Mouse (Mus musculus) adrenal gland, postnatal 4 days (tissue): ENCODE results near the gene Disc1. TPM values are rescaled to one million over a fixed set of nuclear protein-coding genes. Genes with fewer than 3 reads are reported as not detected.

Experiments
- DNase-seq, 2 experiments: peaks; one replicate each; pipeline ENCODE4 v3.0.0; 2021 to 2022; ENCODE audit warnings: low spot score in 2 of 2, mixed read lengths in 2 of 2
- total RNA-seq, 2 experiments: library from RNA; stranded (reverse); gene quantifications; 2 replicates each; pipeline ENCODE4 v1.2.3; 2021

Gene Disc1
- total RNA-seq, 2 experiments from 2014 or later = 4.1 to 4.8 TPM

GRCm38 (mm10) chr8:125217902-125218581 lies 164.0 kb downstream of the Disc1 start:
- DNase-seq = no peak

DNA sequence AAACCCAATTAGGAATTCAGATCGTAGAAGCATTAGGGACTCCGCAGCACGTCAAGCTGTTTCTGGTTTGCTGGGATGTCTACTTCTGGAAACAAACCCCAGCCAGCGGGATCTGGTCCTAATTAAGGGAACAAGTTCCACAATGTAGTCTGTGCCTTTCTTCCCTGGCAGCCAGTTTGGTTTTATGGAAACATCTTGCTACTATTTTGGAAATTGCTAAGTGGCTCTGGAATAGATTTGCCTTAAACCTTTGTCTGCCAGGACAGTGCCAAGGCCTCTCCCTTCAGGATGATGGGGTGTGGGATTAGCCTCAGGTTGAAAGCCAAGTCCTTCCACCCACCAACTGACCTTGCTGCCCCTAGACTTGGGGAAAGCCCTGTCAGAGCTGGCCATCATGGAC lies 164.7 kb downstream of the Disc1 start:
- DNase-seq = no peak

GRCm38 (mm10) chr8:125220608-125221007 lies 166.6 kb downstream of the Disc1 start:
- no peak for DNase-seq

GRCm38 (mm10) chr8:125221062-125221461 lies 167.1 kb downstream of the Disc1 start:
- no peak for DNase-seq

DNA sequence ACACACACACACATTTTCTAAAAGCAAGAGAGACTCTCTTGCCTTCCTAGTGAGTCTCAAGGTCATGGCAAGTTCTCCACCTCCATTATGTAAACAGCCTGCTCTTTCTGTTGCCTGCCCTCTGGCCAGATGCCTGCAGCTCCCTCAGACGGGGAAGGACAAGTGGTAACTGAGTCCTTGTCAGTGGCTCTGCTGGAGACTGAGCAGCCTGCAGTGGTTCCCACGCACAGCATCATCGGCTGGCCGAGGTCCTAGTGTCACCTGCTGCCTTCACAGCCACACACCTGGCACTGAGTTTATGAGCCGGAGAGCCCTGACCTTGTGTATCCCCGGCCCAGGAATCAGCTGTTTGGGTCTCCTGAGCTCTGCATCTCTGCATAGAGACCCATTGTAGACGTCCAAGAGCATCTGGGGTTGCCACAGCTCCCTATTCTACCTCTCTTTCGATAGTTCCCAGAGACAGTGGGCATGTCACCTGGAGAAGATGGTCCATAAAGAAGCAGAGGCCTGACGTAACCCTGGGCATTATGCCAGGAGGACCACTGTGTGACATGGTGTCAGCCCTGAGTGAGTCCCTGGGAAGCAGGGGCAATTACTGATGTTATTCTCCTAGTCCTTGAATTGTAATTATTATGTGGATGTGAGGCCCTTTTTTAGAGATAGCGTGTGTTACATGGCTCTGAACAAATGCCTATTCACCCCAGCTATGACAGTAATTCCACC lies 169.2 kb downstream of the Disc1 start:
- DNase-seq = no peak

DNA sequence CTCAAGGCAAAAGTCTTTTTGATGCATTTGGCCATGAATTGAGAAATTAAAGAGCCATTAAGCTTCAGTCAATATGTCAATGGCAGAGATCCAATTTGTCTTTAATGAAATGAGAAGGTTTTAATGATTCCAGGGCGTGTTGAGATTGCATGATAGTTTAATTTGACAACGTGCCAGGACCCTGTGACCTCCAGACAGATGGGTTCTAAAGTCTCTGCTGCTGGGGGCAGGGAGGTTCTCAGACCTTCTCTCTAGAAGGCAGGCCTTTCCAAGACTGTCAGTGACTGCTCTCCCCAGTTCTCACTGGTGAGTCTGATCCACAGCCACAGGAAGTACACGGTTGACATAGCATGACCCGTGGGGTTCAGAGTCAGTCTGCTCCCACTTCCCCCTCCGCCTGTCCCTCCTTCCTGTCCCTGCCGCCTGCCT lies 170.3 kb downstream of the Disc1 start:
- no peak for DNase-seq

DNA sequence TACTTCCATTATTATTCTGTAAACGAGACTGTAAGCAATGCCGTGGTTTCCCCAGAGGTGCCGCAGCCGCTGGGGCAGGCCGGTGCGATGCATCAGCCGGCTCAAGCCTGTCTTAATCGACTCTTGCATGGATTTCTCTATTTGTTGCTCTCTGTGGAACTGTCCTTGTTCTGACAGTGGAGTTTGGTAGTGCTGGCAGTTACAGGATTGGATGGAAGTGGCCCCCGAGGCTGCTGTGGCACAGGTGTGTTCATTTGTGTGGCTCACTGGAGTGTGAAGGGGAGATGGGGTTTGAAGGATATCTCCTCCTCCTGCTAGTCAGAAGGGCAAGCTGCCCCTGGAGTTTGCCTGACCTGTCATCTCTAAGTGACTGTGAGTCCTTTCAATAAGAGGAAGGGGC lies 171.3 kb downstream of the Disc1 start:
- no peak for DNase-seq

- no peak for DNase-seq
These were observed 173.1 kb downstream of the Disc1 start for GRCm38 (mm10) chr8:125226989-125227624.

- no peak for DNase-seq
These were observed 176.6 kb downstream of the Disc1 start for GRCm38 (mm10) chr8:125230526-125231131.

- DNase-seq = no peak
These were observed 178.7 kb downstream of the Disc1 start for GRCm38 (mm10) chr8:125232724-125233123.

- no peak for DNase-seq
These were observed 182.2 kb downstream of the Disc1 start for GRCm38 (mm10) chr8:125235898-125236835.

DNA sequence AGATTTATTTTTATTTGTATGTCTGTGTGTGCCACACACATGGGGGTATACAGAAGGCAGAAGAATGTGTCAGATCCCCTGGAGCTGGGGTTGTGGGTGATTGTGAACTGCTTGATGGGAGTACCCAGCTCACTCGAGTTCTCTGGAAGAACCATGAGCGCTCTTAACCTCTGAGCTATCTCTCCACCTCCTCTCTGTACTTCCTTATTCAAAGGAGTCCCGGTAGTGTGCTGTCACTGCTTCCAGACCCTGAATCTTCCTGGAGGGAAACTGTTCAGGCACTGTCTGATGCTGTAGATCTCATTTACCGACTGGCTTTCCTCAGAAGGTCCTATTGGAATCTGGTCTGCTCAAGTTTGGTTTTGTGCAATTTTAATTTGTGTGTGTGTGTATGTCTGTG lies 186.8 kb downstream of the Disc1 start:
- no peak for DNase-seq

GRCm38 (mm10) chr8:125242382-125242781 lies 188.4 kb downstream of the Disc1 start:
- DNase-seq = no peak

GRCm38 (mm10) chr8:125242921-125243320 lies 188.9 kb downstream of the Disc1 start:
- no peak for DNase-seq

DNA sequence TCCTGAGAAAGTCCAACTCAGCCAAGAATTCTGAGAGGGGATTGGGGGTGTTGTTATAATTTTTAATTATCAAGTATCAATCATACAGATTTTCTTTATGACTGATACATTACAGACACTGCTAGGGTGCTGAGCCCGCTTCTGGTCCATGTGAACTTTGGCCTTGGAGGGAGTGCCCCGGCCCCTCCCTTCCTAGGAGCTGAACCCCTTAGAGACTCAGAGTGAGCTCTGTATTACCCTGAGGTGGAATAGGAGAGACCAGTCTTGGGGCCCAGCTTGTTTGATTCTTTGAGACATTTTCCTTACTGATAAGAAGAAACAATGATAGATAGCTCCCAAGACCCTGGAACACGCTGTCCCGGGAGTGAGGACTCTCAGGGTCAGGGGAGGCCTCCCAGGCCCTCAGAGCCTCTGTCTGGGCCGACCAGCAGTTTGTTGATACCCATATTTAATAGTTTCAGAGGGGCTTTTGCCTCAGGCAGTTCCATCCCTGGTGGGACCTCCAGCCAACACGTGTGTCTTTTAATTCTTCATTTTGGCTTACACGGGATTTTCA lies 192.8 kb downstream of the Disc1 start:
- DNase-seq = no peak

DNA sequence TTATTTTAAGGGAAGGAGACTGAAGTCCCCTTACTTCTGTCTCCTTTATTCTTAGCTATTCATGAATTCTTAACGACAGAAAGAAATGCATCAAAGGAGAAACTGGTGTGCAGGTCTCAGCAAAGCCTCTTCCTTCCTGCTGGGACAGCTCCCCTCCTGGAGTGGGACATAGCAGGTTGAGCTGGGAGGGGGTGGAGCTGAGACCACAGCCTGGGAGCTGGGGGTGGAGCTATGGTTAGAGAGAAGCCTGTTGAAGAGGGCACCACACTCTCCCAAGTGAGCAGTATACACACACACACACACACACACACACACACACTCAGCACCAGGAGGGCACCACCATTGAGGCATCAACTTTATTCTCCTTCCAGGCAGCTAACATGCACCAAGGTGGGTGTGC lies 193.4 kb downstream of the Disc1 start:
- no peak for DNase-seq

DNA sequence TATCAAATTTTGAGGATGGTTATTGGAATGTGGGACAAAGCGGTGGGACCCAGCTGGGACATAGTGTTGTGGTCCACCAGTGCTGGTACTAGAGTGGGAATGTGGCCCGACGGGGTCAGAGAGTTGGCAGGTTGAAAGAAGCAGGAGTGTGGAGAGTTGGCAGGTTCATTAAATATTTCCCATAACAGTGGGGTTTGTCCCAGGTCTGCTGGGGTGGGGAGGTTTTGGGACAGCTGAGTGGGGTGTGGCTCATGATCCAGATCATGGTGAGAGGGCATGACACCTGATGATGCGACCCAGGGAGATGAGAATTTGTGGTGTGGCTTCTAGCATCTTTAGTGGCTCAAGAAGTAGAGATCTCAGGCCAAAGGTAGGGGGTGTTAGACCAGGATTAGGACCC lies 199.0 kb downstream of the Disc1 start:
- DNase-seq = no peak

GRCm38 (mm10) chr8:125253505-125254180 lies 199.6 kb downstream of the Disc1 start:
- no peak for DNase-seq

- peak; percentile 20 to 48 for DNase-seq
These were observed 200.4 kb downstream of the Disc1 start for GRCm38 (mm10) chr8:125254188-125255005.
